Mouse (Mus musculus): ENCODE results near the gene Ccdc8. TPM values are rescaled to one million over a fixed set of nuclear protein-coding genes. Genes with fewer than 3 reads are reported as not detected.
A peak's percentile ranks its signal among the peaks of the same experiment; 100 is the strongest.

The Ccdc8 gene
- 1.1 and 1.3 TPM in 2 replicates for polyA plus RNA-seq (2015; fragmentation: Nextera tagmentation; extraction: Ambion mirVana)

DNA sequence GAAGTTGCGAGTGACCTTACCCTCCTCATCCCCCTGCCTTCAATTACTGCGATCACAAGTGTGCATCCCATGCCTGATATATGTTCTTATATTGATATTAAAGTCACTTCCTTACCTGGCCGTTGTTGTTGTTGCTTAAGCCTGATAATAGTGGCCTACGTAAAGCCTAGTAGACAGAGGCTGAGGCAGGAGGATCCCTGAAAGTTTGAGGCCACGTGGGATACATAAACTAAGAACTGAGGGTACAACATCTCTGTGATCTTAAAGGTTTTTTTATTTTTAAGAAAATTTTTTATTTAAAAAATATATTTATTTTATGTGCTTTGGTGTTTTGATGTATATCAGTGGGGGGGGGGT lies at the start of gene Ccdc8:
Ccdc8 (plus strand) TSS at position 258 of the 357 bp plus-strand sequence.
- H3K27me3 ChIP-seq (ENCODE audit: insufficient read depth, low read length), result no peaks in the 10 kb centered on the region
- H3K4me2 ChIP-seq (ENCODE audit: low read depth, low read length), result peak within 1 kb of the TSS; percentile 79
- H3K9me3 ChIP-seq (ENCODE audit: low read length), result no peaks in the 10 kb centered on the region
- peak within 1 kb of the TSS; percentile 62 for H3K27ac ChIP-seq (ENCODE audit: low read depth)
- H3K4me1 ChIP-seq (ENCODE audit: insufficient read depth), result peaks cover 28% of the 10 kb centered on the region
- no peak for ATAC-seq
- H3K9ac ChIP-seq (replicated peaks), result peak within 1 kb of the TSS; percentile 65; the same call in 1 of the 2 replicates
- H3K36me3 ChIP-seq (replicated peaks; ENCODE audit: insufficient read depth, low read length), result no peaks in the 10 kb centered on the region
- DNase-seq, result no peak
- TF ChIP-seq EP300 (IDR thresholded peaks at IDR 0.05; ENCODE audit: low read depth), result no peak
- WGBS (ENCODE audit: insufficient replicate concordance), result 85% methylated on average over 5 of the region's 5 CpGs
- peak within 1 kb of the TSS; percentile 52 for H3K4me3 ChIP-seq (ENCODE audit: low read depth, low read length)

DNA sequence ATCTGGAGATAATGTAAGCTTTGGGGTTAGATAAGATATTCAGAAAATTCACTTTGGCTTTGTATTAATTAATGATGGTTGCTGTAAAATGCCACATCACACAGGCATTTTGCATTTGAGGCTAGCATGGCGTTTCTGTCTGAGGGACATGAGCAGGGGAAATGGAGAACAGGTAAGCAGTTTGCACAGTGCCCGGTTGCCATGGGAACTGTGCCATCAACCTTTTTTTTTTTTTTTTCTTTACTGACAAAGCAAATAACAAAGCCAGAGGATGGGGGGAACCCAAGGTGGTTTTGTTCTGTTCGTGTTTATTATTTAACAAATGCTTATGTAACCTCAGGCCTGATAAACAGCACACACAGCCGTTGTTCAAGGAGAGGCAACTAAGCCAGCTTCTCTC lies 49.6 kb upstream of the Ccdc8 start:
- TF ChIP-seq EP300 (IDR thresholded peaks at IDR 0.05; ENCODE audit: low read depth), result no peak
- H3K9ac ChIP-seq (replicated peaks), result no peak overlapping the region
- H3K4me3 ChIP-seq (ENCODE audit: low read depth, low read length), result no peak overlapping the region
- H3K27me3 ChIP-seq (ENCODE audit: insufficient read depth, low read length), result peaks cover 42% of the 10 kb centered on the region
- H3K4me2 ChIP-seq (ENCODE audit: low read depth, low read length), result no peak overlapping the region
- no peak for DNase-seq
- H3K27ac ChIP-seq (ENCODE audit: low read depth), result no peak overlapping the region
- WGBS (ENCODE audit: insufficient replicate concordance), result 50% methylated on average over 4 of the region's 4 CpGs
- H3K4me1 ChIP-seq (ENCODE audit: insufficient read depth), result peaks cover 14% of the 10 kb centered on the region
- H3K9me3 ChIP-seq (ENCODE audit: low read length), result no peaks in the 10 kb centered on the region
- no peaks in the 10 kb centered on the region for H3K36me3 ChIP-seq (replicated peaks; ENCODE audit: insufficient read depth, low read length)
- no peak for ATAC-seq

DNA sequence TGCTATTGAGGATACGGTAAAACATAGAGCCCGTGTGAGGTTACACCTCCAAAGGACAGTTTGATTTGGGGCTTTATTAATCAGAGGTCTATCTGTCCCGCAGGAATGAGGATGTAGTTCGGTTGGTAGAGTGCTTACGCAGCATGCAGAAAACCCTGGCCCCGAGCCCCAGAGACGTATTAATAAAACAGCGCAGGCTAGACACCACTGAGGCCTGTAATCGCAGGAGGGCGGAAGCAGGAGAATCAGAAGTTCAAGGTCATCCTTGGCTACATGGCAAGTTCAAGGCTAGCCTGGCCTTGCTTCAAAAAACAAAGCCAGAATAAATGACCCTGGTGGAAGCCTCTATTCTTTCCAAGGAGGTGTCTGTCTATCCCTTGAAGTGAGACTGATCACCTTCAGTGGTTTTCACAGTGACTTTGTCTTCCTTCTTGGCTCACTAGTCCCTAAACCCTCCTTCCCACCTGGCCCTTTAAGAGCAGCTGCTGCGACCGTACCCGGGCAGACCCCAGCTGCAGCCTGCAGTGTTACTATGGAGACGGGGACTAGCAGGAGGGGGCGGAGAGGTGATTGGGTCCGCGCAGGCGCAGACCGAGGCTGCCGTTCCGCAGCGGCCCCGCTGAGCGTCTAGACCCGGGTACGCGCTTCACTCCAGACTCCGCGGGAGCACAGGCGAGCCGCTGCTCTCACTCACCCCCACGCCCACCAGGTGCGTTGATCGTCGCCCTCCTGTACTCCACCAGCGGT lies 48.3 kb upstream of the Ccdc8 start, which contains the start of gene Pnmal2:
Pnmal2 (plus strand) TSS at position 622 of the 747 bp plus-strand sequence.
- TF ChIP-seq EP300 (IDR thresholded peaks at IDR 0.05; ENCODE audit: low read depth) (no peak), CTCF (IDR thresholded peaks at IDR 0.05; ENCODE audit: low read depth) (no peak)
- Histone ChIP-seq H3K4me3 (ENCODE audit: low read depth, low read length) (peak within 1 kb of the TSS; percentile 47), H3K36me3 (replicated peaks; ENCODE audit: insufficient read depth, low read length) (no peaks in the 10 kb centered on the region), H3K27ac (ENCODE audit: low read depth) (no peak within 1 kb of the TSS), H3K9me3 (ENCODE audit: low read length) (no peaks in the 10 kb centered on the region), H3K9ac (replicated peaks) (no peak within 1 kb of the TSS; the same call in 1 of the 2 replicates), H3K4me2 (ENCODE audit: low read depth, low read length) (peak within 1 kb of the TSS; percentile 74), H3K27me3 (ENCODE audit: insufficient read depth, low read length) (peaks cover 56% of the 10 kb centered on the region), H3K4me1 (ENCODE audit: insufficient read depth) (peaks cover 14% of the 10 kb centered on the region)
- WGBS (ENCODE audit: insufficient replicate concordance), result 22% methylated on average over 33 of the region's 36 CpGs
- DNase-seq, result peak; percentile 63
- peak; percentile 68 for ATAC-seq

DNA sequence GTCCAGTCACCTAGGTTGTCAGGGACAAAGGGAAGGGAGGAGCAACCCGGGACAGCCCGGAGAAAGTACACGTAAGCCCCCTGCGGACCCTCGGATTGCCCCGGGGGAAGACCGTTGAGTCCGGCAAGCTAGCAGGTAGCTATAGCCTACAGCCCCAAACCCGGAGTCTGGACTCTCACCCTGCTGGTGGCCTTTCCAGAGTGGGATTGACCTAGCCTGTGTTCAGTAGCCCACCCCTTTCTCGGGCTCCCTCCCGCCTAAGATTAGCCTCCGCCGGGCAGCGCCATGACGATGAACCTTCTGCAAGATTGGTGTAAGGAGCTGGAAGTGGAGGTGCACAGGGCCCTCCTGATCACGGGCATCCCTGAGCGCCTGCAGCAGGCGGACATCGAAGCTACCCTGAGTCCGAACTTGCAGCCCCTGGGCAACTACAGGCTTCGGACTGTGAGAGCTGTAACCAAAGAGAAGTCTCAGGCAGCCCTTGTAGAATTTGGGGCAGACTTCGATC lies 47.6 kb upstream of the Ccdc8 start:
- H3K27me3 ChIP-seq (ENCODE audit: insufficient read depth, low read length), result peaks cover 62% of the 10 kb centered on the region

DNA sequence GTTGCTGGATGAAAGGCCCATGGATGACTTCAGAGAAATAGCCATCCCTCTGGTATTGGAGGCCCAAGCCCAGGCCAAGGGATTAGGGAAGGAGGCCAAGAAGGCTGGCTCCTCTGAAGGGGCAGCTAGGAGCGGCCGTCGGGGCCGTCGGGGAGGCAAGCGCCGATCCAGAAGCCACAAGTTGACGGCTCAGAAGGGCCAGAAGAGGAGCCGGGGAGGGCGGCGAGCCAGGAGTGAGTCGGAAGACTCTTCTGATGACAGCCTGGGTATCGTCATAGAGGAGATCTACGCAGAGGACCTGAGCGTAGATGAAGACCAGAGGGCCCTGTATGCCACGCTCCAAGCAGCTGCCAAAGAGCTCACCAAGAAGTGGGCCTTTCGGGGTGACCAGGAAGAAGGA lies 47.1 kb upstream of the Ccdc8 start:
- peaks cover 17% of the 10 kb centered on the region for H3K4me1 ChIP-seq (ENCODE audit: insufficient read depth)
- no peak overlapping the region for H3K9ac ChIP-seq (replicated peaks)
- H3K4me3 ChIP-seq (ENCODE audit: low read depth, low read length), result 0 out of 2 replicates have a peak overlapping the region, but pooled peaks have one; percentile 47
- 18% methylated on average over 17 of the region's 17 CpGs for WGBS (ENCODE audit: insufficient replicate concordance)
- H3K27me3 ChIP-seq (ENCODE audit: insufficient read depth, low read length), result peaks cover 64% of the 10 kb centered on the region
- TF ChIP-seq EP300 (IDR thresholded peaks at IDR 0.05; ENCODE audit: low read depth) (no peak), CTCF (IDR thresholded peaks at IDR 0.05; ENCODE audit: low read depth) (no peak)
- H3K4me2 ChIP-seq (ENCODE audit: low read depth, low read length), result no peak overlapping the region
- H3K9me3 ChIP-seq (ENCODE audit: low read length), result no peaks in the 10 kb centered on the region
- ATAC-seq, result no peak
- no peaks in the 10 kb centered on the region for H3K36me3 ChIP-seq (replicated peaks; ENCODE audit: insufficient read depth, low read length)
- DNase-seq, result no peak
- H3K27ac ChIP-seq (ENCODE audit: low read depth), result no peak overlapping the region

More for the DNA sequence above, 47.6 kb upstream of the Ccdc8 start:
- no peaks in the 10 kb centered on the region for H3K9me3 ChIP-seq (ENCODE audit: low read length)
- no peak overlapping the region; the same call in 1 of the 2 replicates for H3K9ac ChIP-seq (replicated peaks)
- no peaks in the 10 kb centered on the region for H3K36me3 ChIP-seq (replicated peaks; ENCODE audit: insufficient read depth, low read length)
- H3K27ac ChIP-seq (ENCODE audit: low read depth), result no peak overlapping the region
- H3K4me2 ChIP-seq (ENCODE audit: low read depth, low read length), result peak overlapping the region; percentile 74
- DNase-seq (no peak), ATAC-seq (peak; percentile 23; the same call in 1 of the 2 replicates)
- H3K4me3 ChIP-seq (ENCODE audit: low read depth, low read length), result peak overlapping the region; percentile 47
- TF ChIP-seq EP300 (IDR thresholded peaks at IDR 0.05; ENCODE audit: low read depth), result no peak
- no peak for TF ChIP-seq CTCF (IDR thresholded peaks at IDR 0.05; ENCODE audit: low read depth)
- H3K4me1 ChIP-seq (ENCODE audit: insufficient read depth), result peaks cover 15% of the 10 kb centered on the region
- WGBS (ENCODE audit: insufficient replicate concordance), result 4% methylated on average over 22 of the region's 22 CpGs

DNA sequence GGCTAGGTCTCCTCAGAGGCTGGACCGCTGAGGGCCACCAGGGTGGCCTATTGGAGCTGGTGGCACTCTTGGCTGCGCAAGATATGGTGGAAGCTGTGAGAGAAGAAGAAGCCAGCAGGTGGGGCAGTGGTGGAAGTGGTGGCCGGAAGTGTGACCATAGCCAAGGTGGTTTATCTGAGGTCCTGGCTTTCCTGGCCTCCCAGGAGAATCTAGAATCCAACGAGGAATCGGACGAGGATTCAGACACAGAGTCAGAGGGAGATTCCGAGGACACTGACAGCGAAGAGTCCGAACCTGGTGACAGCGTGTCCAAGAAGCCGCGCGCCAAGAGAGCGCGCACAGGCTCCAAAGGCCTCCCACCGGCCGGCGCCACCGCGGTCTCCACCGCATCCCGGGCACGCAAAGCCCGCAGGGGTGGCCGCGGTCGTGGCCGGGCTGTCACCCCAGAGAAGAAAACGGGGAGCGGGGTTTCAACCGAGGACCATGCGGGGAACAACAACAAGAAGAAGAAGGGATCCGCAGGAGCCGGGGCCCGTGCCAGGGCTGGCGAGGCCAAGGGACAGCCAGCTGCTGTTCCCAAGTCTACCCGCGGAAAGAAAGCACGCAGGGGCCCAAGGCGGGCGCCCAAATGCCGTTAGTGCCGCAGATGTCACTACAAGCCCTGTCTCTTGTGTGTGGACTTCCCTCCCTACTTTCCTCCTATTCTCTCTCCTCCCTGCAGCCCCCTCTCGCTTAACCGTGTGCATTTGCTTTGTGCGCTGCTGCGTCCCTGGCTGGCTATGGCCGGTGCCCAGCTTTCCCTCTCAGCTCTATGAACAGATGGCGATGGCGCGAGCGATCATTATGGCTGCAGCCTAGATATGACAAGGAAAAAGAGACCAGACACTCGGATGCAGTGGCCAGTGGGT lies 45.8 kb upstream of the Ccdc8 start:
- peak overlapping the region; percentile 40 for H3K4me2 ChIP-seq (ENCODE audit: low read depth, low read length)
- H3K36me3 ChIP-seq (replicated peaks; ENCODE audit: insufficient read depth, low read length), result no peaks in the 10 kb centered on the region
- peaks cover 17% of the 10 kb centered on the region for H3K4me1 ChIP-seq (ENCODE audit: insufficient read depth)
- ATAC-seq (no peak), DNase-seq (no peak)
- TF ChIP-seq CTCF (IDR thresholded peaks at IDR 0.05; ENCODE audit: low read depth), result no peak
- no peak for TF ChIP-seq EP300 (IDR thresholded peaks at IDR 0.05; ENCODE audit: low read depth)
- no peak overlapping the region for H3K9ac ChIP-seq (replicated peaks)
- H3K4me3 ChIP-seq (ENCODE audit: low read depth, low read length), result peak overlapping the region; percentile 25
- H3K9me3 ChIP-seq (ENCODE audit: low read length), result no peaks in the 10 kb centered on the region
- H3K27ac ChIP-seq (ENCODE audit: low read depth), result no peak overlapping the region
- H3K27me3 ChIP-seq (ENCODE audit: insufficient read depth, low read length), result peaks cover 64% of the 10 kb centered on the region
- 5% methylated on average over 52 of the region's 53 CpGs for WGBS (ENCODE audit: insufficient replicate concordance)

All from liver, postnatal 0 days (tissue).